Mouse (Mus musculus) thymus, adult 2 months (tissue): ENCODE measurements around the gene Cfap45.

ENCODE experiments used
- CTCF ChIP-seq: fragments of 200-500 bp; IDR thresholded peaks from 2 replicates; pipeline ENCODE4 v1.5.1; 2012; ENCODE audit warnings: mild to moderate bottlenecking, control low read depth, low read length, moderate library complexity, borderline replicate concordance; ENCODE audit not compliant: control insufficient read depth, poor library complexity, insufficient read depth; ENCODE audit errors: extremely low read depth
- POLR2A ChIP-seq: fragments of 200-500 bp; IDR thresholded peaks from 2 replicates; pipeline ENCODE4 v1.6.1; 2012; ENCODE audit warnings: mild to moderate bottlenecking, low read length, control low read depth, moderate library complexity; ENCODE audit not compliant: control insufficient read depth, poor library complexity, insufficient read depth; ENCODE audit errors: extremely low read depth

GRCm38 (mm10) chr1:172502145-172503110, 18.2 kb upstream of the Cfap45 start:
- TF ChIP-seq CTCF (no peak), POLR2A (no peak)
